Mouse (Mus musculus) layer of hippocampus, postnatal 25 days (tissue): ENCODE data around the gene Ldb2. TPM values are rescaled to one million over a fixed set of nuclear protein-coding genes. Genes with fewer than 3 reads are reported as not detected.

Experiments
- DNase-seq, 2 experiments: peaks; one replicate each; pipeline ENCODE4 v3.0.0; 2022; ENCODE audit warnings: mixed read lengths in 2 of 2, low spot score in 1 of 2; ENCODE audit errors: extremely low spot score in 1 of 2
- total RNA-seq, 2 experiments: library from RNA; stranded (reverse); gene quantifications; 2 replicates each; pipeline ENCODE4 v1.2.3; 2021

Ldb2 gene
- total RNA-seq, 2 experiments from 2014 or later, result 37.6 to 46.3 TPM

- no peak for DNase-seq
These were observed 74.0 kb downstream of the Ldb2 start for GRCm38 (mm10) chr5:44725501-44725900.

- DNase-seq, result no peak
These were observed 79.6 kb downstream of the Ldb2 start for GRCm38 (mm10) chr5:44719872-44720271.

- no peak for DNase-seq
These were observed 85.0 kb downstream of the Ldb2 start for GRCm38 (mm10) chr5:44714508-44714907.

- no peak for DNase-seq
These were observed 86.2 kb downstream of the Ldb2 start for GRCm38 (mm10) chr5:44713181-44713789.

- no peak for DNase-seq
These were observed 88.3 kb downstream of the Ldb2 start for GRCm38 (mm10) chr5:44711211-44711610.

- no peak for DNase-seq
These were observed 89.2 kb downstream of the Ldb2 start for GRCm38 (mm10) chr5:44710132-44710871.

GRCm38 (mm10) chr5:44709276-44709675, 90.2 kb downstream of the Ldb2 start:
- no peak for DNase-seq

GRCm38 (mm10) chr5:44707946-44708345, 91.5 kb downstream of the Ldb2 start:
- no peak for DNase-seq

GRCm38 (mm10) chr5:44706997-44707698, 92.3 kb downstream of the Ldb2 start:
- no peak for DNase-seq

GRCm38 (mm10) chr5:44697993-44698392, 101.5 kb downstream of the Ldb2 start:
- DNase-seq, result peak in 1 of 2 experiments; percentile 17

GRCm38 (mm10) chr5:44696548-44696947, 102.9 kb downstream of the Ldb2 start:
- no peak for DNase-seq

GRCm38 (mm10) chr5:44693674-44694073, 105.8 kb downstream of the Ldb2 start:
- no peak for DNase-seq

GRCm38 (mm10) chr5:44686344-44686743, 113.1 kb downstream of the Ldb2 start:
- no peak for DNase-seq

- DNase-seq, result no peak
These were observed 118.3 kb downstream of the Ldb2 start for GRCm38 (mm10) chr5:44681054-44681638.

- DNase-seq, result no peak
These were observed 121.7 kb downstream of the Ldb2 start for GRCm38 (mm10) chr5:44677814-44678213.

- DNase-seq, result no peak
These were observed 123.2 kb downstream of the Ldb2 start for GRCm38 (mm10) chr5:44676145-44676754.

GRCm38 (mm10) chr5:44670336-44670735, 129.1 kb downstream of the Ldb2 start:
- no peak for DNase-seq

GRCm38 (mm10) chr5:44667907-44668306, 131.6 kb downstream of the Ldb2 start:
- DNase-seq, result no peak

GRCm38 (mm10) chr5:44667383-44667782, 132.1 kb downstream of the Ldb2 start:
- DNase-seq, result no peak

- no peak for DNase-seq
These were observed 139.8 kb downstream of the Ldb2 start for GRCm38 (mm10) chr5:44659651-44660050.

- no peak for DNase-seq
These were observed 142.8 kb downstream of the Ldb2 start for GRCm38 (mm10) chr5:44656707-44657106.
